Mouse (Mus musculus) liver, postnatal 0 days (tissue): ENCODE measurements at regions not wholly inside any gene's neighbourhood (a gene's known extent, or its start where the extent isn't known, plus 50 kb on each side); places are given as distances from the start of the nearest gene placed in this dataset.

Experiments
- ATAC-seq: fragments of 200-750 bp; cut with Nextera tagmentation; 2 replicates; pipeline ENCODE4 v1.8.0; 2017; ENCODE audit warnings: mild to moderate bottlenecking, moderate library complexity
- DNase-seq: peaks from one replicate; pipeline ENCODE4 v3.0.0-alpha.2; 2016
- H3K27ac ChIP-seq: fragments of 300-500 bp; sonication (generic); 2 replicates; pipeline ENCODE4 v1.5.1; 2014; ENCODE audit warnings: antibody characterized with exemption, moderate library complexity, mild to moderate bottlenecking, low read depth
- H3K27me3 ChIP-seq: fragments of 300-500 bp; sonication (generic); 2 replicates; pipeline ENCODE4 v1.6.1; 2014; ENCODE audit warnings: low read length, control low read depth, mixed read lengths; ENCODE audit not compliant: insufficient read depth
- H3K36me3 ChIP-seq: fragments of 300-500 bp; sonication (generic); replicated peaks from 2 replicates; pipeline ENCODE4 v1.6.1; 2014; ENCODE audit warnings: mild to moderate bottlenecking, control low read depth, low read length, moderate library complexity, mixed read lengths; ENCODE audit not compliant: insufficient read depth
- H3K4me1 ChIP-seq: fragments of 300-500 bp; sonication (generic); 2 replicates; pipeline ENCODE4 v1.6.1; 2014; ENCODE audit warnings: antibody characterized with exemption, mild to moderate bottlenecking, control low read depth; ENCODE audit not compliant: insufficient read depth
- H3K4me2 ChIP-seq: fragments of 300-500 bp; sonication (generic); 2 replicates; pipeline ENCODE4 v1.6.1; 2014; ENCODE audit warnings: low read depth, mild to moderate bottlenecking, low read length, moderate library complexity, mixed read lengths
- H3K4me3 ChIP-seq: fragments of 300-500 bp; sonication (generic); 2 replicates; pipeline ENCODE4 v1.5.1; 2014; ENCODE audit warnings: low read depth, low read length
- H3K9ac ChIP-seq: fragments of 300-500 bp; sonication (generic); replicated peaks from 2 replicates; pipeline ENCODE4 v1.6.1; 2014; ENCODE audit warnings: mild to moderate bottlenecking, moderate library complexity
- H3K9me3 ChIP-seq: fragments of 300-500 bp; sonication (generic); 2 replicates; pipeline ENCODE4 v1.6.1; 2016; ENCODE audit warnings: mild to moderate bottlenecking, control low read depth, low read length, mixed read lengths
- CTCF ChIP-seq: sonication (generic); IDR thresholded peaks from 2 replicates; pipeline ENCODE4 v1.5.1; 2016; ENCODE audit warnings: antibody characterized with exemption, low read depth
- EP300 ChIP-seq: IDR thresholded peaks from 2 replicates; pipeline ENCODE4 v1.6.1; 2016; ENCODE audit warnings: antibody characterized with exemption, low read depth, mild to moderate bottlenecking
- WGBS: fragments of 180-500 bp; shearing (Covaris S2); extraction: QIAGEN DNeasy Blood & Tissue Kit; methylation state at CpG from one replicate; pipeline ENCODE4 v1.1.7; 2014; ENCODE audit not compliant: insufficient replicate concordance; 5-methylcytosine and 5-hydroxymethylcytosine counted together

GRCm38 (mm10) chr16:29990393-29990792, 73.8 kb upstream of the Hes1 start:
- no peak overlapping the region for H3K4me2 ChIP-seq

GRCm38 (mm10) chr16:29990795-29991587, 73.2 kb upstream of the Hes1 start:
- Histone ChIP-seq H3K9me3 (no peaks in the 10 kb centered on the region), H3K9ac (no peak overlapping the region), H3K36me3 (no peaks in the 10 kb centered on the region), H3K4me3 (no peak overlapping the region), H3K4me2 (no peak overlapping the region), H3K27ac (no peak overlapping the region), H3K27me3 (no peaks in the 10 kb centered on the region), H3K4me1 (peaks cover 35% of the 10 kb centered on the region)
- ATAC-seq (no peak), DNase-seq (no peak)
- WGBS: 65% methylated on average over 9 of the region's 9 CpGs
- TF ChIP-seq CTCF (no peak), EP300 (no peak)

More at GRCm38 (mm10) chr16:29990393-29990792, 73.8 kb upstream of the Hes1 start:
- ATAC-seq (no peak), DNase-seq (no peak)
- no peaks in the 10 kb centered on the region for H3K9me3 ChIP-seq
- TF ChIP-seq CTCF: no peak
- no peak overlapping the region for H3K27ac ChIP-seq
- peaks cover 32% of the 10 kb centered on the region for H3K4me1 ChIP-seq
- WGBS: 64% methylated on average over 3 of the region's 3 CpGs
- no peaks in the 10 kb centered on the region for H3K27me3 ChIP-seq
- H3K36me3 ChIP-seq: no peaks in the 10 kb centered on the region
- no peak overlapping the region for H3K9ac ChIP-seq
- no peak overlapping the region for H3K4me3 ChIP-seq

GRCm38 (mm10) chr16:29991876-29992380, 72.3 kb upstream of the Hes1 start:
- H3K4me1 ChIP-seq: peaks cover 39% of the 10 kb centered on the region
- H3K27me3 ChIP-seq: no peaks in the 10 kb centered on the region
- H3K9me3 ChIP-seq: no peaks in the 10 kb centered on the region
- H3K4me2 ChIP-seq: no peak overlapping the region
- ATAC-seq: no peak
- no peak overlapping the region for H3K9ac ChIP-seq
- TF ChIP-seq CTCF: no peak
- TF ChIP-seq EP300: no peak
- WGBS: 81% methylated on average over 8 of the region's 8 CpGs
- no peak overlapping the region for H3K4me3 ChIP-seq
- no peak for DNase-seq
- no peak overlapping the region for H3K27ac ChIP-seq
- no peaks in the 10 kb centered on the region for H3K36me3 ChIP-seq

GRCm38 (mm10) chr16:29993111-29993510, 71.1 kb upstream of the Hes1 start:
- no peak for TF ChIP-seq CTCF
- no peak for TF ChIP-seq EP300
- Histone ChIP-seq H3K27me3 (no peaks in the 10 kb centered on the region), H3K4me3 (no peak overlapping the region), H3K9me3 (no peaks in the 10 kb centered on the region), H3K36me3 (no peaks in the 10 kb centered on the region), H3K4me2 (no peak overlapping the region), H3K9ac (no peak overlapping the region), H3K4me1 (peaks cover 39% of the 10 kb centered on the region), H3K27ac (no peak overlapping the region)
- DNase-seq: no peak
- WGBS: 46% methylated on average over 6 of the region's 7 CpGs
- ATAC-seq: no peak

GRCm38 (mm10) chr16:29993535-29993934, 70.6 kb upstream of the Hes1 start:
- H3K4me2 ChIP-seq: no peak overlapping the region
- H3K36me3 ChIP-seq: no peaks in the 10 kb centered on the region
- H3K9ac ChIP-seq: no peak overlapping the region
- ATAC-seq (no peak), DNase-seq (no peak)
- H3K27ac ChIP-seq: no peak overlapping the region
- H3K9me3 ChIP-seq: no peaks in the 10 kb centered on the region
- no peak for TF ChIP-seq CTCF
- TF ChIP-seq EP300: no peak
- no peak overlapping the region for H3K4me3 ChIP-seq
- H3K4me1 ChIP-seq: peaks cover 39% of the 10 kb centered on the region
- no peaks in the 10 kb centered on the region for H3K27me3 ChIP-seq
- WGBS: 80% methylated on average over 6 of the region's 6 CpGs

- H3K4me1 ChIP-seq: peaks cover 20% of the 10 kb centered on the region
- H3K4me2 ChIP-seq: no peak overlapping the region
- peak; percentile 55; the same call in 1 of the 2 replicates for ATAC-seq
- 23% methylated on average over 12 of the region's 12 CpGs for WGBS
- H3K9ac ChIP-seq: no peak overlapping the region
- H3K4me3 ChIP-seq: no peak overlapping the region
- TF ChIP-seq CTCF (no peak), EP300 (no peak)
- no peaks in the 10 kb centered on the region for H3K27me3 ChIP-seq
- no peaks in the 10 kb centered on the region for H3K36me3 ChIP-seq
- DNase-seq: peak; percentile 56
- H3K27ac ChIP-seq: 0 out of 2 replicates have a peak overlapping the region, but pooled peaks have one; percentile 0
- no peaks in the 10 kb centered on the region for H3K9me3 ChIP-seq
Observed at GRCm38 (mm10) chr16:29996139-29997069, 67.8 kb upstream of the Hes1 start.
